Comparison of ENCODE assay signal across 20 mouse cellular contexts in genomic region chr9:31074836-31075235, GRCm38 (mm10). TPM values are rescaled to one million over a fixed set of nuclear protein-coding genes. Genes with fewer than 3 reads are reported as not detected.
DNase-seq lines count a peak whose midpoint lies in the region; TF ChIP-seq lines count a peak whose summit lies in the region.
"Had no signal": no experiment of that assay in that cellular context is flagged by ENCODE, and none has a peak within 500 bp of the region (broad histone marks: within the 10 kb centered on the region; RNA-seq: fewer than 3 reads in every experiment).

No protein-coding gene starts in this region.

- H3K9ac ChIP-seq in ES-E14 (ENCODE audit: insufficient read depth, low read depth, low read length, poor library complexity, severe bottlenecking) = peak overlapping the region; percentile 4; the same call in 1 of the 2 replicates
- H3K9ac ChIP-seq: embryonic facial prominence, embryonic 13.5 days; embryonic facial prominence, embryonic 15.5 days; forebrain, embryonic 12.5 days had no signal

- in situ Hi-C loops in ES-E14 (cut with MboI; ENCODE audit: low sequenced_read_pairs in 2 of 2, unreplicated experiment in 2 of 2) = loop anchor here (25.0 kb wide), 3 partner anchors 363 to 588 kb away; no protein-coding TSS in a partner anchor

- H3K36me3 ChIP-seq in heart, embryonic 10.5 days = no peaks in the 10 kb centered on the region
- H3K36me3 ChIP-seq in E14TG2a.4 (ENCODE audit: insufficient read depth, low read length) (peaks cover 2% of the 10 kb centered on the region), ES-E14 (ENCODE audit: control insufficient read depth, insufficient read depth, low read length, poor library complexity, severe bottlenecking) (no peaks in the 10 kb centered on the region)
- H3K36me3 ChIP-seq: embryonic facial prominence, embryonic 13.5 days; embryonic facial prominence, embryonic 15.5 days; forebrain, embryonic 10.5 days; forebrain, embryonic 12.5 days had no signal

- no peaks in the 10 kb centered on the region for H3K9me3 ChIP-seq in heart, embryonic 10.5 days
- H3K9me3 ChIP-seq in E14TG2a.4 (ENCODE audit: low read length) (no peaks in the 10 kb centered on the region; the same call in 1 of the 2 replicates), ES-E14 (ENCODE audit: control insufficient read depth, insufficient read depth, low read depth, low read length) (no peaks in the 10 kb centered on the region)
- H3K9me3 ChIP-seq: embryonic facial prominence, embryonic 13.5 days; embryonic facial prominence, embryonic 15.5 days; forebrain, embryonic 10.5 days; forebrain, embryonic 12.5 days had no signal

- H3K4me1 ChIP-seq in heart, embryonic 10.5 days = peaks cover 8% of the 10 kb centered on the region
- H3K4me1 ChIP-seq in E14TG2a.4 (replicated peaks; ENCODE audit: low read depth, low read length) = peaks cover 44% of the 10 kb centered on the region
- H3K4me1 ChIP-seq in ES-E14 (ENCODE audit: control insufficient read depth in 2 of 2, insufficient read depth in 2 of 2, low read length in 2 of 2, poor library complexity in 1 of 2) = peaks cover 9 to 10% of the 10 kb centered on the region in 2 experiments; a peak in 3 of 4 replicates
- H3K4me1 ChIP-seq: embryonic facial prominence, embryonic 13.5 days; embryonic facial prominence, embryonic 15.5 days; forebrain, embryonic 10.5 days; forebrain, embryonic 12.5 days had no signal

- DNase-seq in heart, embryonic 10.5 days (ENCODE audit: low spot score) = peak; percentile 69
- DNase-seq in heart, adult 9 months (ENCODE audit: low spot score in 2 of 2) = no peak
- no peak for DNase-seq in ES-E14 (ENCODE audit: low read depth, low spot score)
- no peak for DNase-seq in spleen, postnatal 4 days (ENCODE audit: low spot score in 2 of 2)
- DNase-seq: adrenal gland, adult 2 months; adrenal gland, postnatal 10 days; adrenal gland, postnatal 25 days; cerebellum, adult 11 months; cerebellum, adult 18-20 months; cerebellum, adult 8-10 months; cerebellum, adult 9-11 months; cerebellum, postnatal 14 days; cerebellum, postnatal 36 days; embryo, embryonic 11 days had no signal

- no peak overlapping the region for H3K27ac ChIP-seq in heart, embryonic 10.5 days
- H3K27ac ChIP-seq in ES-E14 (ENCODE audit: insufficient read depth, low read depth, low read length, poor library complexity, severe bottlenecking) = no peak overlapping the region
- H3K27ac ChIP-seq: embryonic facial prominence, embryonic 13.5 days; embryonic facial prominence, embryonic 15.5 days; forebrain, embryonic 10.5 days; forebrain, embryonic 12.5 days had no signal

- 86% methylated on average over 10 of the region's 10 CpGs for WGBS in heart, embryonic 10.5 days

- no peaks in the 10 kb centered on the region for H3K27me3 ChIP-seq in heart, embryonic 10.5 days (ENCODE audit: insufficient read depth, poor library complexity, severe bottlenecking)
- no peaks in the 10 kb centered on the region for H3K27me3 ChIP-seq in E14TG2a.4 (ENCODE audit: insufficient read depth, low read length)
- H3K27me3 ChIP-seq: embryonic facial prominence, embryonic 13.5 days; embryonic facial prominence, embryonic 15.5 days; forebrain, embryonic 12.5 days had no signal

- no peak for TF ChIP-seq CTCF in E14TG2a.4 (conservative IDR thresholded peaks at IDR 0.05; ENCODE audit: low read length)

- no peak overlapping the region for H3K4me3 ChIP-seq in heart, embryonic 10.5 days
- H3K4me3 ChIP-seq in E14TG2a.4 (replicated peaks; ENCODE audit: low read length) = peak overlapping the region; percentile 35; the same call in 1 of the 2 replicates
- H3K4me3 ChIP-seq in ES-E14 (ENCODE audit: insufficient read depth in 1 of 2, low read depth in 1 of 2, low read length in 2 of 2, poor library complexity in 1 of 2, severe bottlenecking in 1 of 2) = no peak overlapping the region
- H3K4me3 ChIP-seq: embryonic facial prominence, embryonic 13.5 days; embryonic facial prominence, embryonic 15.5 days; erythroblast, embryonic 14.5 days; forebrain, embryonic 10.5 days; forebrain, embryonic 12.5 days had no signal

TF ChIP-seq in ES-E14, 5 proteins besides CTCF, POLR2A, EP300 and RAD21:
- TF ChIP-seq HCFC1 (IDR thresholded peaks at IDR 0.05; ENCODE audit: borderline replicate concordance, insufficient read depth, low read length) (no peak), CHD2 (IDR thresholded peaks at IDR 0.05; ENCODE audit: low read depth, low read length) (no peak), MAFK (IDR thresholded peaks at IDR 0.05; ENCODE audit: insufficient read depth, low read depth, low read length) (no peak), ZNF384 (IDR thresholded peaks at IDR 0.05; ENCODE audit: low read depth, low read length) (no peak)

RNA-seq across cellular contexts. Expression of gene Zbtb44, which starts 44.4 kb away (rescaled TPM):
- polyA plus RNA-seq in heart, embryonic 10.5 days (2016; fragmentation: Nextera tagmentation; extraction: Ambion mirVana) = 4.6 and 6.1 TPM in 2 replicates
- 33.1 and 33.7 TPM in 2 replicates for total RNA-seq in ES-E14 (2012; rRNA removed)

RNA-seq across cellular contexts. Expression of gene St14, which starts 56.8 kb away (rescaled TPM):
- 2.3 and 5.9 TPM in 2 replicates for polyA plus RNA-seq in heart, embryonic 10.5 days (2016; fragmentation: Nextera tagmentation; extraction: Ambion mirVana)
- 44.3 and 122 TPM in 2 replicates for total RNA-seq in ES-E14 (2012; rRNA removed)
